Mouse (Mus musculus) forebrain, embryonic 12.5 days (tissue): Measurements from ENCODE around the gene Thsd7a. TPM values are rescaled to one million over a fixed set of nuclear protein-coding genes. Genes with fewer than 3 reads are reported as not detected.
A peak's percentile ranks its signal among the peaks of the same experiment; 100 is the strongest.

Source experiments
- ATAC-seq: fragments of 200-750 bp; cut with Nextera tagmentation; 2 replicates; pipeline ENCODE4 v1.8.0; 2017; ENCODE audit warnings: moderate TSS enrichment; ENCODE audit not compliant: low FRiP score
- H3K27ac ChIP-seq: fragments of 300-500 bp; sonication (generic); 2 replicates; pipeline ENCODE4 v1.5.1; 2016; ENCODE audit warnings: mild to moderate bottlenecking
- H3K27me3 ChIP-seq: fragments of 300-500 bp; sonication (generic); 2 replicates; pipeline ENCODE4 v1.6.1; 2016; ENCODE audit warnings: mild to moderate bottlenecking
- H3K36me3 ChIP-seq: fragments of 300-500 bp; sonication (generic); replicated peaks from 2 replicates; pipeline ENCODE4 v1.6.1; 2016; ENCODE audit warnings: mild to moderate bottlenecking
- H3K4me1 ChIP-seq: fragments of 300-500 bp; sonication (generic); 2 replicates; pipeline ENCODE4 v1.6.1; 2016
- H3K4me2 ChIP-seq: fragments of 300-500 bp; sonication (generic); 2 replicates; pipeline ENCODE4 v1.6.1; 2016; ENCODE audit warnings: mild to moderate bottlenecking, moderate library complexity
- H3K4me3 ChIP-seq: fragments of 300-500 bp; sonication (generic); replicated peaks from 2 replicates; pipeline ENCODE4 v1.5.1; 2016; ENCODE audit warnings: mild to moderate bottlenecking
- H3K9ac ChIP-seq: fragments of 300-500 bp; sonication (generic); 2 replicates; pipeline ENCODE4 v1.6.1; 2016; ENCODE audit warnings: mild to moderate bottlenecking
- H3K9me3 ChIP-seq: fragments of 300-500 bp; sonication (generic); 2 replicates; pipeline ENCODE4 v1.6.1; 2016
- WGBS: fragments of 180-500 bp; shearing (Covaris S2); methylation state at CpG from one replicate; pipeline ENCODE4 v1.1.7; 2016; 5-methylcytosine and 5-hydroxymethylcytosine counted together
- polyA plus RNA-seq: library from polyadenylated mRNA; unstranded; fragments of >200 nt; fragmentation: Nextera tagmentation; extraction: Ambion mirVana; gene quantifications from 2 replicates; pipeline ENCODE4 v1.2.1, GENCODE M21; 2016

Gene Thsd7a
- polyA plus RNA-seq, result 11.3 and 12.3 TPM in 2 replicates

DNA sequence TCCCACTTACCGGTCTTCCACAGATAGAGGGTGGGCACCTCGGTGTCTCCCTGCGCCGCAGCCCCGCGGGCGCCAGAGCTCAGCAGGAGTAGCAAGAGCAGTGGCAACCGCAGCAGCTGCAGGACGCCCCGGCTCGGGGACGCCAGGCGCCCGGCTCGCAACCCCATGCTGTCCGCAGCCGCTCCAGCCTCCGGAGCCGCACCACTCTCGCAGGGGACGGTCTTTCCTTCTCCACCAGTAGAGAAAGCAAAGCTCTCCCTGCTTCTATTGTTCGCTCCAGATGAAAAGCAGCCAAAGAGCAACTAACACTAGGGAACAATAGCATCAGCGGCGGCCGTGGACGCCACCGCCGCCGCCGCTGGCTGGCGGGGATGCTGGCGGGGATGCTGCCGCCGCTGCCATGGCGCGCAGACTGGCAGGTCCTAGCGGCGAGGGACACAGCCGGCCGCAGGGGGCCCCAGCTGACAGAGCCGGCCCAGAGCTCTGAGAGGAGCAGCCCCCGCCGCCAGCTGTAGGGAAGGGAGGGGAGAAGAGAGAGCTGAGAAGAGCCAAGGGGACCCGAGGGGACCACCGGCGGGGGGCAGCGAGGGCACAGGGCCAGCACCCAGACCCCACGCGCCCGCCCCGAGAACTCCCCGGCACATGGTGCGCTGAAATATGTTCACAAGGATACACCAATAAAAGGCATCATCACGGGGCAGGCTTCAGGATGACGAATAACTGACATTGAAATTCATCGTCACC, at the start of gene Thsd7a:
Thsd7a (minus strand) TSS at position 624 of the 744 bp plus-strand sequence.
- peak within 1 kb of the TSS; percentile 77 for H3K9ac ChIP-seq
- H3K36me3 ChIP-seq, result no peaks in the 10 kb centered on the region
- peak; percentile 93 for ATAC-seq
- H3K4me1 ChIP-seq, result peaks cover 21% of the 10 kb centered on the region
- peak within 1 kb of the TSS; percentile 89 for H3K27ac ChIP-seq
- H3K27me3 ChIP-seq, result peaks cover 10% of the 10 kb centered on the region
- WGBS, result under 1% methylated on average over 54 of the region's 56 CpGs
- H3K9me3 ChIP-seq, result no peaks in the 10 kb centered on the region
- H3K4me3 ChIP-seq, result peak within 1 kb of the TSS; percentile 61
- H3K4me2 ChIP-seq, result peak within 1 kb of the TSS; percentile 89

DNA sequence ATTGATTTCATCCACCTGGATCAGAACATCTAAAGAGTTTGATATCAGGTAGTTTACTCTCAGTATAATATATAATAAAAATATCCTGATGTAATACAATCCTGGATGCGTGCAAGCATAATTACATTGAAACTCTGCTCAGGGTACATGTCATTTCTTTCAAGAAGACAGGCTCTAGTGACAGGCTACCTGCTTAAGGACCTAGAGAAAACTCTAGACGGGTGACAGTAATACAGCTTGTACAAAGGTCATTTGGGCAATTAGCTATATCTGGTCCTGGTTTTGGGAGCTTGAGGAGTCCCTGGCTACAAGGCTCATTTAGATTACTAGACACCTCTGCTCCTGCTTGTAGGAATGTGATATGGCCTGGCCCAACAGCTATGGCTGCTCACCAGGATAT, 37.9 kb upstream of the Thsd7a start:
- Histone ChIP-seq H3K4me1 (no peaks in the 10 kb centered on the region), H3K36me3 (no peaks in the 10 kb centered on the region), H3K9me3 (no peaks in the 10 kb centered on the region), H3K9ac (no peak overlapping the region), H3K4me3 (no peak overlapping the region), H3K4me2 (no peak overlapping the region), H3K27ac (no peak overlapping the region), H3K27me3 (no peaks in the 10 kb centered on the region)
- 79% methylated on average over 2 of the region's 2 CpGs for WGBS
- no peak for ATAC-seq

DNA sequence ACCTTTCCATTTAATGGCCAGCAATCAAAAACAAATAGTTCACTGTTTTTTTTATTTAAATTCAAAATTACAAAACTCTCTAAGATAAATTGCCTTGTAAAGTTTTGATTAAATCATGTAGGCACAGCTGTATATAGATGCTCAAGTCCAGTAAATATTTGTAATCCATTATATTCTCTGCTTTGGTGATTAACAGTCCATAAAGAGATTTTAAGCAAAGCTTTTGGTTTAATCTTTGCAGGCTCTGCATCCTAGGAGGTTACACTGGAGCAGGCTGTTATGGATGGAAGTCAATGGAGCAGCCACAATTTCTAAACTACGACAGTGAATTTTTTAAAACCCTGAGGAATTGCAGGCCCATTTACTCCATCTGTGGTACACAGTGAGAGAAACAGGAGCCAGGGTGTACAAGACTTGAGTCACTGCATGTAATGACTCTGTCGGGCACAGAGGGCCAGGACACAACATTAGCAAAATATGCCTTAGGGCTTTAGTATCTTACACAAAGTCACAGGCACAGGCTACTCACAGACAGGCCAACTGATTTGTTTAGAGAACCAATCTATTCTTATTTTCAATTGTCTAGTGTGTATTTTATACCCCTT, 37.3 kb upstream of the Thsd7a start:
- Histone ChIP-seq H3K27ac (no peak overlapping the region), H3K36me3 (no peaks in the 10 kb centered on the region), H3K27me3 (no peaks in the 10 kb centered on the region), H3K9me3 (no peaks in the 10 kb centered on the region), H3K9ac (no peak overlapping the region), H3K4me3 (no peak overlapping the region), H3K4me1 (no peaks in the 10 kb centered on the region), H3K4me2 (no peak overlapping the region)
- ATAC-seq, result no peak
- 67% methylated on average over 2 of the region's 2 CpGs for WGBS

DNA sequence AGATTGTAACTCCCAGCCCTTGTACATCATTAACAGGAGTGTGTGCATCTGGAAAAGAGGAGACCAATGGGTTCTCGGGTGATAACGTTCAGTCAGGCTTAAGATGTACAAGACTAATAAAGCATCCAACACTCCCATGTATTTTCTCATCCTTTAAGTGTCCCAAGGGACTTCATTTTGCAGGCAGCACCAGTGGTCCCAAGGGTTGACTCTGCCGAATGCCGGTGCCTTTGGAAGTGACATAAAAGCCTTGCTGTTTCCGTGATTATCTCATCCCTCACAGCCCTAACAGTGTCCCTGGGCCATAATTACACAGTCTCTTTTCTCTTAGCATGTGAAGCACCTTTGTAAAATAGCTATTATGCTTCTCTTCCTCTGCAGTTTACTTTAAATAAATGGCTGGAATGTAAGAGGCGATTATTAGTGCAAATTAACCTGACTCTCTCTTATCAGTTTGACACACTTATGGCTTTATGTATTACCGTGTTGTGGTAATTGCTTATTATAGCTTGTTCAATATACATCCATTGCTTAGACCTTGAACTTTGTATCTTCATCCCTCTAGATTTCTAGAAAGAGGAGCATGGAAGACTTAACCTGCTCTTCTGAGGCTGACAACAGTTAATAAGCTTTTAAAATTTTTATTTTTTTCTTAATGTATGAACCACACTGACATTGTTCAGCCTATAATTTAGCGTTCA, 35.9 kb upstream of the Thsd7a start:
- ATAC-seq, result peak; percentile 69
- Histone ChIP-seq H3K27me3 (no peaks in the 10 kb centered on the region), H3K4me2 (no peak overlapping the region), H3K9me3 (no peaks in the 10 kb centered on the region), H3K36me3 (no peaks in the 10 kb centered on the region), H3K9ac (no peak overlapping the region), H3K4me3 (no peak overlapping the region), H3K27ac (no peak overlapping the region), H3K4me1 (no peaks in the 10 kb centered on the region)
- WGBS, result 73% methylated on average over 8 of the region's 8 CpGs

- Histone ChIP-seq H3K4me1 (no peaks in the 10 kb centered on the region), H3K4me2 (no peak overlapping the region), H3K36me3 (no peaks in the 10 kb centered on the region), H3K9me3 (no peaks in the 10 kb centered on the region; the same call in 1 of the 2 replicates), H3K9ac (no peak overlapping the region), H3K27ac (no peak overlapping the region), H3K27me3 (no peaks in the 10 kb centered on the region), H3K4me3 (no peak overlapping the region)
- 79% methylated on average over 2 of the region's 2 CpGs for WGBS
- no peak for ATAC-seq
These were observed 23.6 kb upstream of the Thsd7a start for GRCm38 (mm10) chr6:12772799-12773198.

DNA sequence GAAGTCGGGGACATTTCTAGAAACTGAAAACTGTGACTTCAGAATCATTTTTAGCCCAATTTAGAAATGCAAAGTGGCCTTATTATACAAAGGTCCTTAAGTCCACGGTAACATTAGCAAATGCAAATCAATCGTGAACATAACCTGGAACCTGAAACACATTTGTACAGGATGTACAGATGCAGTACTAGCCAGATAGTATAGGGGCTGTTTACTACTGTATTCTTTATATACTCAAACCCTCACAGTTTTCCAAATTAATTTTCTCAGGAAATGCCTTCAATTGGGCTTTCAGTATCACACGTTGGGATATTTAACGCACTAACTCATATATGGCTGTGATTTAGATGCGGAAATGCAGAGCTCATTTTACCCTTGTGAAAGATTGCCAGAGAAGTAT, 16.0 kb upstream of the Thsd7a start:
- no peak for ATAC-seq
- Histone ChIP-seq H3K27me3 (no peaks in the 10 kb centered on the region), H3K4me3 (no peak overlapping the region), H3K27ac (no peak overlapping the region), H3K9me3 (no peaks in the 10 kb centered on the region; the same call in 1 of the 2 replicates), H3K36me3 (no peaks in the 10 kb centered on the region), H3K4me2 (no peak overlapping the region), H3K4me1 (peaks cover 4% of the 10 kb centered on the region), H3K9ac (no peak overlapping the region)
- WGBS, result 84% methylated on average over 6 of the region's 6 CpGs

DNA sequence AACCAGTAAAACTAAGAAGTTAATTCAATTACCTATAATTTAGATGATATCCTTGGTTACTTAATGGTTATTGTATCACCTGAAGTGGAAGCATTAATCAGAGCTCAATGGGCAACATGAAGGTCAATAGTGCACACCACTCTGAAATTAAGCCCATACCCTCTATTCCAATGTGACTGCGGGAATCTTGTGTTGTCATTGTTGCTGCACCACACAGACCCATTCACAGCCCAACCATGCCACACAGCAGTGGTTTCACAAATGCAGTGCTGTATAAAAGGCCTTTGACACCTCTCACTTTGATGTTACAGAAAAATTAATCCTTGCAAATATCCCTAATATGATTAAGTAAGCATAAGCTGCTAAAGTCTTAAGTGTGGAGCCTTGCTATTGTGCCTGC, 15.4 kb upstream of the Thsd7a start:
- 38% methylated on average over 1 of the region's 1 CpGs for WGBS
- ATAC-seq, result no peak

GRCm38 (mm10) chr6:12763816-12764215, 14.6 kb upstream of the Thsd7a start:
- Histone ChIP-seq H3K9ac (no peak overlapping the region), H3K27me3 (no peaks in the 10 kb centered on the region), H3K4me1 (peaks cover 4% of the 10 kb centered on the region), H3K27ac (no peak overlapping the region), H3K4me3 (no peak overlapping the region), H3K36me3 (no peaks in the 10 kb centered on the region), H3K4me2 (no peak overlapping the region), H3K9me3 (no peaks in the 10 kb centered on the region; the same call in 1 of the 2 replicates)
- ATAC-seq, result no peak
- 76% methylated on average over 3 of the region's 3 CpGs for WGBS

More for the DNA sequence above, 15.4 kb upstream of the Thsd7a start:
- Histone ChIP-seq H3K9me3 (no peaks in the 10 kb centered on the region; the same call in 1 of the 2 replicates), H3K27me3 (no peaks in the 10 kb centered on the region), H3K4me3 (no peak overlapping the region), H3K4me2 (no peak overlapping the region), H3K36me3 (no peaks in the 10 kb centered on the region), H3K4me1 (peaks cover 4% of the 10 kb centered on the region), H3K9ac (no peak overlapping the region), H3K27ac (no peak overlapping the region)

DNA sequence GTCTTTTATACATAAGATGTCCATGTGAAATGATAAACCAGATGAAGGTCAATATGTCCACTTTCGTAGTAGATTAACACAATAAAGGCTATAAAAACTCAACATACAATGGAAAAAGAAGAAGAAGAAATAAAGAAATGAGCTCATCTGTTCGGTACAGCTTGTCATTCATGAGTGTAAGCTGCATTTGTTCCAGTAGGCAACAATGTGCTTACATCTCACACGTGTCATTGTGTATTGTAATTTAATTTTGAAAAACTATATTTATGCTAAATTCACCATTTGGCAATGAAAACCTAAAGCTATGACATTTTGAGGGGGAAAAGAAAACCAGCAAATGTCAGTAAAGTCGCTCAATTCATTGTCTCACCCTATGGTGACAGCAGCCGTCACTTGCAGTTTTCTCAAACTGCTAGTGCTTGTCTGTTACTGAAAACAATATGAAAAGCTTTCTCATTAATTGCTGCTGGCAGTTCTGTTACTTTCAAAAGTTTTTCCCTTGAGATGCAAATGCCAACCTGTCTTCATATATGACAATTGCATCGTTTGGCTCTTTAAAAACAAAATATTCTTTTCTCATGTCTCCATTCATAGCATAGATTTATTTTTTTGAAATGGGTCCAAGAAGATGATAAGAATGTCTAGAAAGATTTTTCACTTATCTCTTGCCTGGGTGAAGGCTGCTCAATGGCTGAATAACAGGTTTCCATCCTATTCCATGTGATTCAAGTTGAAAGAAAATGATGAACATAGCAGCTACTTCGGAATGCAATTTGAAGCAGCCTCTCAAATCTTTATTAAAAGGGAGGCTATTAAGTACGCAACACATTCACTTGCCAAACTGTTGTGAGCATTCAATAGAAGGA, 10.4 kb upstream of the Thsd7a start:
- ATAC-seq, result no peak
- Histone ChIP-seq H3K9me3 (0 out of 2 replicates have a peak, but pooled peaks cover 5% of the 10 kb centered on the region), H3K4me3 (no peak overlapping the region), H3K4me1 (peaks cover under 1% of the 10 kb centered on the region), H3K27ac (no peak overlapping the region), H3K9ac (no peak overlapping the region), H3K27me3 (no peaks in the 10 kb centered on the region), H3K4me2 (no peak overlapping the region), H3K36me3 (no peaks in the 10 kb centered on the region)
- WGBS, result 74% methylated on average over 8 of the region's 8 CpGs

- H3K4me2 ChIP-seq, result no peak overlapping the region
- 0 out of 2 replicates have a peak, but pooled peaks cover 7% of the 10 kb centered on the region for H3K27me3 ChIP-seq
- no peak overlapping the region for H3K9ac ChIP-seq
- peaks cover 18% of the 10 kb centered on the region for H3K4me1 ChIP-seq
- H3K9me3 ChIP-seq, result 0 out of 2 replicates have a peak, but pooled peaks cover 4% of the 10 kb centered on the region
- no peaks in the 10 kb centered on the region for H3K36me3 ChIP-seq
- ATAC-seq, result no peak
- no peak overlapping the region for H3K27ac ChIP-seq
- no peak overlapping the region for H3K4me3 ChIP-seq
These were observed 3.1 kb upstream of the Thsd7a start for GRCm38 (mm10) chr6:12752297-12752696.

DNA sequence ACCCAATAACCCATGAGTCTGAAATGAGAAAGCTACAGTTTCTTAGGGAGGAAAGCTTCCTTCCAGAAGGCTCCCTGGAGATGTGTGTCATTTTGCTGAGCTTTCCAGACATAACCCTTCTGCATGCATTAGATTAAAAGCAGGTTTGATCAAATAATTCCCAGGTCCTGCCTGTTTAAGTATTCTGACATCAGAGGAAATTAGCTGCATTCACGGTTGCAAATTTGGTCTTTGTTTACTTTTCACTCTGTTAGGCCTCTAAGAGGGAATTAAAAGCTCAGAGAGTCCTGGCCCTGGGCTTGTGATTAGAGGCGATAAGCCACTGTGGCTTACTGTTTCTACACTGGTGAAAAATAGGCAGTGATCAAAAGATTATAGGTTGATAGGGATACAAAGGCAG, 1.2 kb upstream of the Thsd7a start:
- no peak overlapping the region for H3K9ac ChIP-seq
- peaks cover 21% of the 10 kb centered on the region for H3K4me1 ChIP-seq
- no peak overlapping the region for H3K4me2 ChIP-seq
- 0 out of 2 replicates have a peak, but pooled peaks have one; percentile 1 for ATAC-seq
- H3K36me3 ChIP-seq, result no peaks in the 10 kb centered on the region
- H3K9me3 ChIP-seq, result no peaks in the 10 kb centered on the region
- H3K27me3 ChIP-seq, result peaks cover 10% of the 10 kb centered on the region
- H3K27ac ChIP-seq, result 0 out of 2 replicates have a peak overlapping the region, but pooled peaks have one; percentile 13
- 5% methylated on average over 2 of the region's 2 CpGs for WGBS
- no peak overlapping the region for H3K4me3 ChIP-seq
